ENCODE assay signal across 26 mouse cellular contexts in the genomic region with DNA sequence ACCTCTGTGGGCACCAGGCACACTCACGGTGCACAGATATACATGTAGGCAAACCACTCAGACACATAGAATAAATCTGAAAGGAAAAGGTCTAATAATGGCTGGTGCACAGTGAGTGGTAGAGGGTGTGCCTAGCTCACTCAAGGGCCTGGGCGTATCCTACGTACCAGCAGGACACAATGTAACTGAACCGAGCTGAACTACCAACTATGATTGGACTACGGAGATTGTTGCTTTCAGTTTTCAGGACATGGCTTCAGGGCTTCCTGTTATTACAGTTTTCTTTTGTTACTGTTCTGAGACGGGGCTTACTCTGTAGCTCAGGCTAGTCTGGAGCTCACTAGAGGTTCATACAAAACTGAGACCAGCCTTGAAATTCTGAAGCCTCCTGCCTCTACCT. TPM values are rescaled to one million over a fixed set of nuclear protein-coding genes. Genes with fewer than 3 reads are reported as not detected.
DNase-seq lines count a peak whose midpoint lies in the region; ATAC-seq and TF ChIP-seq lines count a peak whose summit lies in the region.
"Had no signal": no experiment of that assay in that cellular context is flagged by ENCODE, and none has a peak within 500 bp of the region (broad histone marks: within the 10 kb centered on the region; RNA-seq: fewer than 3 reads in every experiment).

No protein-coding gene starts in this region.

- H3K4me2 ChIP-seq in lung, embryonic 16.5 days (ENCODE audit: low read depth, low read length) = no peak overlapping the region
- no peak overlapping the region for H3K4me2 ChIP-seq in stomach, postnatal 0 days (replicated peaks; ENCODE audit: low read depth)
- no peak overlapping the region for H3K4me2 ChIP-seq in heart, embryonic 11.5 days
- H3K4me2 ChIP-seq: embryonic facial prominence, embryonic 12.5 days; embryonic facial prominence, embryonic 15.5 days; forebrain, embryonic 15.5 days; hindbrain, embryonic 12.5 days; hindbrain, embryonic 15.5 days; intestine, embryonic 15.5 days had no signal

- TF ChIP-seq CTCF in stomach, postnatal 0 days (IDR thresholded peaks at IDR 0.05; ENCODE audit: low read depth) = no peak

- no peaks in the 10 kb centered on the region for H3K9me3 ChIP-seq in lung, embryonic 16.5 days (ENCODE audit: control insufficient read depth, low read length)
- H3K9me3 ChIP-seq in stomach, postnatal 0 days (ENCODE audit: control insufficient read depth, low read length) = no peaks in the 10 kb centered on the region
- no peaks in the 10 kb centered on the region for H3K9me3 ChIP-seq in heart, embryonic 11.5 days (replicated peaks; ENCODE audit: control insufficient read depth, low read length)
- H3K9me3 ChIP-seq: embryonic facial prominence, embryonic 12.5 days; embryonic facial prominence, embryonic 15.5 days; forebrain, embryonic 15.5 days; heart, embryonic 10.5 days; hindbrain, embryonic 12.5 days; hindbrain, embryonic 15.5 days; intestine, embryonic 15.5 days had no signal

- no peak overlapping the region for H3K9ac ChIP-seq in lung, embryonic 16.5 days (ENCODE audit: low read length)
- no peak overlapping the region for H3K9ac ChIP-seq in stomach, postnatal 0 days (ENCODE audit: low read length)
- H3K9ac ChIP-seq in heart, embryonic 11.5 days (ENCODE audit: low read depth, low read length) = no peak overlapping the region
- H3K9ac ChIP-seq: embryonic facial prominence, embryonic 12.5 days; embryonic facial prominence, embryonic 15.5 days; forebrain, embryonic 15.5 days; hindbrain, embryonic 12.5 days; hindbrain, embryonic 15.5 days; intestine, embryonic 15.5 days had no signal

- TF ChIP-seq EP300 in stomach, postnatal 0 days (optimal IDR thresholded peaks at IDR 0.05) = no peak

- H3K36me3 ChIP-seq in lung, embryonic 16.5 days (ENCODE audit: control insufficient read depth, insufficient read depth, low read length) = no peaks in the 10 kb centered on the region
- no peaks in the 10 kb centered on the region for H3K36me3 ChIP-seq in stomach, postnatal 0 days (ENCODE audit: control insufficient read depth, insufficient read depth, low read length)
- H3K36me3 ChIP-seq in heart, embryonic 11.5 days (ENCODE audit: control insufficient read depth, insufficient read depth, low read length) = no peaks in the 10 kb centered on the region
- H3K36me3 ChIP-seq: embryonic facial prominence, embryonic 12.5 days; embryonic facial prominence, embryonic 15.5 days; forebrain, embryonic 15.5 days; heart, embryonic 10.5 days; hindbrain, embryonic 12.5 days; hindbrain, embryonic 15.5 days; intestine, embryonic 15.5 days had no signal

- H3K27ac ChIP-seq in lung, embryonic 16.5 days (ENCODE audit: low read length) = no peak overlapping the region
- 0 out of 2 replicates have a peak overlapping the region, but pooled peaks have one; percentile 8 for H3K27ac ChIP-seq in stomach, postnatal 0 days (replicated peaks)
- H3K27ac ChIP-seq in heart, embryonic 11.5 days (ENCODE audit: low read depth, low read length) = no peak overlapping the region
- H3K27ac ChIP-seq: embryonic facial prominence, embryonic 12.5 days; embryonic facial prominence, embryonic 15.5 days; forebrain, embryonic 15.5 days; heart, adult 2 months; heart, embryonic 10.5 days; hindbrain, embryonic 12.5 days; hindbrain, embryonic 15.5 days; intestine, embryonic 15.5 days had no signal

- no peak for DNase-seq in lung, postnatal 14 days
- DNase-seq in lung, postnatal 36 days = peak; percentile 56
- DNase-seq in lung, postnatal 4 days = no peak
- DNase-seq in ZHBTc4 (ENCODE audit: low read depth, low spot score) = peak; percentile 31
- no peak for DNase-seq in stomach, postnatal 0 days (ENCODE audit: low spot score)
- DNase-seq in layer of hippocampus, postnatal 10 days (ENCODE audit: low spot score in 2 of 2) = no peak
- DNase-seq: adrenal gland, adult 2 months; adrenal gland, postnatal 14 days; B cell, adult 2 months; cerebellum, adult 11 months; cerebellum, adult 2 months; cerebellum, adult 9-11 months; cerebellum, postnatal 25 days; gastrocnemius, postnatal 25 days; heart, adult 2 months had no signal

- H3K27me3 ChIP-seq in lung, embryonic 16.5 days (ENCODE audit: control insufficient read depth, insufficient read depth, low read depth, low read length) = no peaks in the 10 kb centered on the region
- no peaks in the 10 kb centered on the region for H3K27me3 ChIP-seq in stomach, postnatal 0 days (ENCODE audit: control insufficient read depth, insufficient read depth, low read length)
- no peaks in the 10 kb centered on the region for H3K27me3 ChIP-seq in heart, embryonic 11.5 days (ENCODE audit: control insufficient read depth, insufficient read depth, low read length)
- H3K27me3 ChIP-seq: embryonic facial prominence, embryonic 12.5 days; embryonic facial prominence, embryonic 15.5 days; forebrain, embryonic 15.5 days; hindbrain, embryonic 12.5 days; hindbrain, embryonic 15.5 days; intestine, embryonic 15.5 days had no signal

- H3K4me3 ChIP-seq in lung, embryonic 16.5 days (ENCODE audit: low read length) = no peak overlapping the region
- H3K4me3 ChIP-seq in stomach, postnatal 0 days (ENCODE audit: low read depth, low read length) = no peak overlapping the region
- H3K4me3 ChIP-seq in heart, embryonic 11.5 days (ENCODE audit: low read depth, low read length) = no peak overlapping the region
- H3K4me3 ChIP-seq: embryonic facial prominence, embryonic 12.5 days; embryonic facial prominence, embryonic 15.5 days; forebrain, embryonic 15.5 days; heart, adult 2 months; heart, embryonic 10.5 days; hindbrain, embryonic 12.5 days; hindbrain, embryonic 15.5 days; intestine, embryonic 15.5 days had no signal

- H3K4me1 ChIP-seq in lung, embryonic 16.5 days (replicated peaks; ENCODE audit: control insufficient read depth, insufficient read depth, low read length) = peaks cover 6% of the 10 kb centered on the region; the same call in 1 of the 2 replicates
- H3K4me1 ChIP-seq in stomach, postnatal 0 days (replicated peaks; ENCODE audit: control insufficient read depth, insufficient read depth) = no peaks in the 10 kb centered on the region
- 0 out of 2 replicates have a peak, but pooled peaks cover 4% of the 10 kb centered on the region for H3K4me1 ChIP-seq in heart, embryonic 11.5 days (ENCODE audit: control insufficient read depth, insufficient read depth, low read length)

- peak; percentile 47; the same call in 1 of the 2 replicates for ATAC-seq in lung, embryonic 16.5 days (ENCODE audit: low read depth)
- no peak for ATAC-seq in stomach, postnatal 0 days (ENCODE audit: low FRiP score, low TSS enrichment)
- no peak for ATAC-seq in heart, embryonic 11.5 days (replicated peaks; ENCODE audit: insufficient number of reproducible peaks, low FRiP score, low TSS enrichment)
- ATAC-seq: forebrain, embryonic 15.5 days; intestine, embryonic 15.5 days had no signal

- whole genome bisulfite sequencing in lung, embryonic 16.5 days = 72% methylated on average over 6 of the region's 6 CpGs
- 79% methylated on average over 6 of the region's 6 CpGs for WGBS in stomach, postnatal 0 days
- WGBS in heart, embryonic 11.5 days (ENCODE audit: insufficient replicate concordance) = 74% methylated on average over 6 of the region's 6 CpGs

RNA-seq across cellular contexts. Expression of a gene that starts 53.7 kb away (rescaled TPM):
- 0.44 and 0.68 TPM in 2 replicates for polyA plus RNA-seq in lung, embryonic 16.5 days (2015; fragmentation: Nextera tagmentation; extraction: Ambion mirVana)
- polyA plus RNA-seq in stomach, postnatal 0 days (2015; fragmentation: Nextera tagmentation; extraction: Ambion mirVana) = 0.65 and 0.75 TPM in 2 replicates
- 10 to 100 TPM; 76.5 to 82.5 TPM for total RNA-seq in layer of hippocampus, postnatal 10 days (2021)
- polyA plus RNA-seq in heart, embryonic 11.5 days (2014; fragmentation: Nextera tagmentation; extraction: Ambion mirVana) = 0.13 and 0.14 TPM in 2 replicates
- total RNA-seq: common myeloid progenitor, adult 5-6 weeks; hematopoietic stem cell, adult 5-6 weeks had no signal

Comparison
In these comparisons a context has a peak if more than half of its experiments do, and no peak if none do; other contexts are left out.
1. DNase-seq: peak in lung, postnatal 36 days (single experiment) and ZHBTc4 (single experiment); none in lung, postnatal 14 days (single experiment), lung, postnatal 4 days (0 of 2), stomach, postnatal 0 days (single experiment) and layer of hippocampus, postnatal 10 days (0 of 2).